Mouse (Mus musculus): ENCODE measurements at regions not wholly inside any gene's neighbourhood (a gene's known extent, or its start where the extent isn't known, plus 50 kb on each side); places are given as distances from the start of the nearest gene placed in this dataset.

DNA sequence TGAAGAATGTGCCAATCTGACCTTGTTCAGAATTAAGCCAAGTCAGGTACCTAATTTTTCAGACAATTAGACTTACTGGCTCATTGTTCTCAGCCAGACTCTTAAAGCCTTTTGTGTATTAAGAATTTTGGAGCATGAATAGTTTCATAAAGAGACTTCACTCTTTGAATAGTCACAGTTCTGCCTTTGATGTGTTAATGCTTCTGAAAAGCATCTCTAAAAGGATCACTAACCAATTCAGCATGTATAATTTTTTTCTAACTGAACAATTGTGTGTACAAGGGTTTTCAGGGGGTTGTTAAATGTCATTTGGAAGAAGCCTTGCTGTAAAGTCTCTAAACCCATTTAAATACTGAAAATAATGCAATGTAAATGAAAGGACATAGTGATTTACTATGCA lies 1105.4 kb upstream of the Tmeff2 start:
- no peak for DNase-seq (ENCODE audit: low read depth)

DNA sequence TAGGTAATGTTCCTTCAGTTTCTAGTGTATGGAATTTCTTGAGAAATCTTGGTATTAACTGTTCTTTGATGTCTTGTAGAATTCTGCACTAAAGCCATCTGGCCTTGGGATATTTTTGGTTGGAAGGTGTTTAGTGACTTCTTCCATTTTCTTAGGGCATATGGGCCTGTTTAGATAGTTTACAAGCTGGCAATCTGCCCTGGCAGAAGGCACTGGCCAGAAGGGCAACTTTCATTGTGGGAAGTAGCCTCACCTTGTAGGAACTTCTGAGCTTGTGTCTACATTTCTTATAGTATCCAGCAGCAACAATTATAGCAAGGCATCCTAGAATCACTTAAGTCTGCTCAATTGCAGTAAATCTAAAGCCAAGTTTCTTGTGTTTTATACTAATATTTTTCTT lies 1091.1 kb upstream of the Tmeff2 start:
- peak; percentile 1 for DNase-seq (ENCODE audit: low read depth)

Measured in gonadal fat pad, adult 2 months (tissue).